Mouse (Mus musculus): ENCODE results near the gene Glrx5.

- TF ChIP-seq CTCF (IDR thresholded peaks at IDR 0.05; ENCODE audit: control insufficient read depth, insufficient read depth, insufficient replicate concordance, low read depth, low read length), result peak; percentile 77; the same call in 1 of the 2 replicates
- TF ChIP-seq POLR2A (IDR thresholded peaks at IDR 0.05; ENCODE audit: control insufficient read depth, low read depth, low read length), result no peak
Measured at GRCm38 (mm10) chr12:105050898-105051297, 18.4 kb downstream of the Glrx5 start.

Measured in testis, adult 2 months (tissue).